Mouse (Mus musculus): ENCODE measurements at regions not wholly inside any gene's neighbourhood (a gene's known extent, or its start where the extent isn't known, plus 50 kb on each side); places are given as distances from the start of the nearest gene placed in this dataset.

DNA sequence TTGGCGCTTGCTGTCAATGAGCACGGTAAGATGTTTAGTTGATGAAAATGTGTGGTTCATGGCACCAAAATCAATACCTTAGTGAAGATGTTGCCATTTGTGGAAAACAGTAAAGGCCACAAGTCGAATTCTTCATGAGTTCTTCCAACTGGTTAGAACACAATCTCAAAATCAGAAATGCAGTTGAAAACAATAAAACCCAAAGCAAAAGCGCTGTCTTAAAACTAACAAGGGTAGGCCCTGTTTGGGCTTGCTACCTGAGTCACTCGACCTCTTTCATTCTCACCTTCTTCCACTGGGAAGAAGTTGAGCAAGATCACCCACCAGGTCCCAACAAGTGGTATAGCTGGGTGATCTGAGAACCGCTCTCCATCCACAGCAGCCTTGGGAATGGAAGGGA lies 179.1 kb downstream of the Parm1 start:
- no peak for DNase-seq (ENCODE audit: low spot score)

GRCm38 (mm10) chr5:91695632-91696031 lies 178.2 kb downstream of the Parm1 start:
- no peak for DNase-seq (ENCODE audit: low spot score)

DNA sequence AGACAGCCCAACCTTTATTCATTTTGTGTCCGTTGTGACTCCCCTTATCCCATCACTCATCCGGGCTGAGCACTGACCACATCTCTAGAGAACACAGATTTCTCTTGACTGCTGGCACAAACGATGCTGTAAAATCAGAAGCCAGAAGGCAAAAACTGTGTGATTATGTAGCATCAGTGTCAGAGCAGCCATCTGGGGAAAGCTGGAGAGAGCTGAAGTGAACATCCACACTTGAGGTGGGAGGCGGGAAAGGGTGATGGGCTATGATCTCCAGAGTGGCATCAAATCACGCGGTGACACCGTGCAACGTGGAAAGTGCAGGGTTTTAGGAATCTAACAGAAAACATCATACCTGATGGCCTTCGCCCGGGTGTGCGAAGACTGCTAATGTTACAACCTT lies 175.9 kb downstream of the Parm1 start:
- DNase-seq (ENCODE audit: low spot score) = no peak

- no peak for DNase-seq (ENCODE audit: low spot score)
Observed at GRCm38 (mm10) chr5:91692292-91692691, 174.9 kb downstream of the Parm1 start.

DNA sequence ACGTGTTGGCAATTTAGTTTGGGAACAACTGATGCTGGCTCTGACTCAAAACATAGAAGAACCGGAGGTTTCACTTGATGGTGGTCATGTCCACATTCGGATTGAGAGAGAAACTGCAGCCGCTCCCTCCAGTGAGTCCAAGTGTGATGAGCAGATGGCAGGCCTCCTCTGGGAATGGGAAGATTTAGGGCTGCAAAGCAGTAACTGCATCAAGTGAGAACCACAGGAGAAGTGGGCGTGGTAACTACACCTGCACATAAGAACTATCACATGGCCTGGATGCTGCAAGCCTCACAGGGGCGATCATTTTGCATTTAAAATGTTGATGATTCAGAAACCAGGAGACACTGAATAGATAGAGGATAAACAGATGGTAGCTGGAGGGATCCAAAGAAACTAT lies 161.3 kb downstream of the Parm1 start:
- DNase-seq (ENCODE audit: low spot score) = no peak

All from urinary bladder, postnatal 25 days (tissue).